Mouse (Mus musculus): ENCODE results near the gene Gm42742. TPM values are rescaled to one million over a fixed set of nuclear protein-coding genes. Genes with fewer than 3 reads are reported as not detected.

The Gm42742 gene
- polyA plus RNA-seq, 1 experiment from 2014 or later, result 41.9 TPM

DNA sequence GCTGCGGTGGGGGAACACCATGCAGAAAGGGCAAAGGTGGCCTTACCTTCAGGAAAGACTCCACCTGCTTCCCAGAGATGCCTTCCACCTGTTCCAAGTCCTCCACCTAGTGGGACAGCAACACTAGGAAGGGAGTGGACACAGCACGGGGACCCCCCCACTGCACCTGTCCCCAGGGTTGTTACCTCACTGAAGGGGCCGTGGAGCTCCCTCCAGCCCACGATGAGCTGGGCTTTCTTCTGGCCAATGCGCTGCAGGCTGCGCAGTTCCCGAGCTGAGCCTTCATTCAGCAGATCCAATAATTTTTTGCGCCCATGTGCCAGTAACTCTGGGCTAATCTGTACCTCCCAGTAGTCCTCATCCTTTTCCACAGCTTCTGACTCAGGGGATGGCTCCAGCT lies 7.0 kb upstream of the Gm42742 start:
- Histone ChIP-seq H3K36me3 (ENCODE audit: control insufficient read depth, insufficient read depth, low read length) (peaks cover 73% of the 10 kb centered on the region), H3K27ac (replicated peaks in 1 of 2; ENCODE audit: control insufficient read depth in 1 of 2, insufficient read depth in 1 of 2, low read depth in 2 of 2, low read length in 2 of 2) (peak overlapping the region; percentile 92 to 100), H3K4me1 (ENCODE audit: control insufficient read depth in 2 of 2, insufficient read depth in 2 of 2, low read length in 2 of 2) (peaks cover 19 to 28% of the 10 kb centered on the region in 2 experiments), H3K9ac (ENCODE audit: low read length) (peak overlapping the region; percentile 99), H3K4me3 (ENCODE audit: control insufficient read depth in 1 of 2, insufficient read depth in 1 of 2, low read depth in 1 of 2, low read length in 2 of 2) (peak overlapping the region; percentile 46 to 98), H3K9me3 (ENCODE audit: control insufficient read depth, low read length) (no peaks in the 10 kb centered on the region), H3K27me3 (ENCODE audit: control insufficient read depth, insufficient read depth, low read length) (no peaks in the 10 kb centered on the region), H3K4me2 (ENCODE audit: low read length) (peak overlapping the region; percentile 96)
- whole genome bisulfite sequencing, result 72% methylated on average over 8 of the region's 8 CpGs
- no peak for ATAC-seq (ENCODE audit: insufficient number of reproducible peaks, insufficient read depth, low FRiP score, low read depth)

DNA sequence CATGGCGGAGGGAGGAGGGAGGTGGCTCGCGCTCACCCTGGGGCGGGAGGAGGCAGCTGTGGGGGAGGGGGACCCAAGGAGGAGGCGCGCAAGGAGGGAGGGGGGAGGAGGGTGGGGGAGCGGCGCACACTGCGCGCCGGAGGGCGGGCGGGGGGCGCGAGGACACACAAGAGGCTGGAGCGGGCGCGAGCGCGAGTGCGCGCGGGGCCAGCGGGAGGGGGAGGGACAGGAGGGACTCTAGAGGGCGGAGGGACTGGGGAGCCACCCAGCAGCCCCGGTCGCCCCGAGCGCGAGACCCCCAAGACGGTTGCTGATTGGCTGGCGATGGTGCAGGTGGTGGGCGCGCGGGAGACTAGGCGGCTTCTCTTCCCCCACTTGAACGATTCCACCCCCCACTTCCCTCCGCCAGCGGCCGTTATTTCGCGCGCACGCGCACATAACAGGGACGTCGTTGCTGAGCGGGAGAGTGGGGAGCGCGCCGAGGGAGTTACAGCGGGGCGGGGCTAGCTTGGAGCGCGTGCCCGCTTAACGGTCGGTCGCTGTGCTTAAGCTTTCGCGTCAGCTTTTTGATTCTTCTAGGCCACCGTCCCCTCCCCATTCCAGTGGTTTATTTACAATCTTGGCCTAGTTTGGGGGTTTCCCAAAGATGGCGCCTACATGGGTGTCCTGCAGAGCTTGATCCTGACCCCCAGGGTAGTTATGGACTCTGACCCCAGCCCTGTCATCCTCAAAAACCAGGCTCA lies 6.3 kb upstream of the Gm42742 start, which contains the start of gene Maz:
Maz (minus strand) TSS at position 54 of the 743 bp plus-strand sequence.
- H3K27ac ChIP-seq (replicated peaks in 1 of 2; ENCODE audit: control insufficient read depth in 1 of 2, insufficient read depth in 1 of 2, low read depth in 2 of 2, low read length in 2 of 2), result peak within 1 kb of the TSS; percentile 92 to 100
- H3K4me2 ChIP-seq (ENCODE audit: low read length), result peak within 1 kb of the TSS; percentile 96
- peaks cover 19 to 35% of the 10 kb centered on the region in 2 experiments for H3K4me1 ChIP-seq (ENCODE audit: control insufficient read depth in 2 of 2, insufficient read depth in 2 of 2, low read length in 2 of 2)
- H3K4me3 ChIP-seq (ENCODE audit: control insufficient read depth in 1 of 2, insufficient read depth in 1 of 2, low read depth in 1 of 2, low read length in 2 of 2), result peak within 1 kb of the TSS; percentile 88 to 98
- peaks cover 73% of the 10 kb centered on the region for H3K36me3 ChIP-seq (ENCODE audit: control insufficient read depth, insufficient read depth, low read length)
- H3K9ac ChIP-seq (ENCODE audit: low read length), result peak within 1 kb of the TSS; percentile 99
- peak; percentile 91 for ATAC-seq (ENCODE audit: insufficient number of reproducible peaks, insufficient read depth, low FRiP score, low read depth)
- H3K27me3 ChIP-seq (ENCODE audit: control insufficient read depth, insufficient read depth, low read length), result no peaks in the 10 kb centered on the region
- 1% methylated on average over 45 of the region's 63 CpGs for WGBS
- no peaks in the 10 kb centered on the region for H3K9me3 ChIP-seq (ENCODE audit: control insufficient read depth, low read length)

DNA sequence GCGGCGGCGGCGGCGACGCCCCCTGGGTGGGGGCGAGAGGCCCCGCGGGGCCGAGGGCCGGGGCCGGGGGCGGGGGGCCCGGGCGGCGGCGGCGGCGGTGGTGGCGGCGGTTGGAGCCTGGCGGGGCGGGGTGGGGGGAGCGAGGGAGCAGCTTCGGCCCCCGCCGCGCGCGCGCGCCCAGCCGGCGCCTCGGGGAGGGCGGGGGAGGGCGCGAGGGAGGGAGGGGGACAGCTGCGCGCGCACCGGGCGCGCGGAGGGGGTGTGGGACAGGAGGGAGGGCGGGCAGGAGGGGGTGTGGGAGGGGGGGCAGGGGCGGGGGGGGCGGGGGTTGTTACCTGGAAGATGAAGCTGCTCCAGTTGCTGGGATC lies 5.7 kb upstream of the Gm42742 start:
- peaks cover 72% of the 10 kb centered on the region for H3K36me3 ChIP-seq (ENCODE audit: control insufficient read depth, insufficient read depth, low read length)
- no CpG with 5 or more reads among the region's 48 CpGs for WGBS

DNA sequence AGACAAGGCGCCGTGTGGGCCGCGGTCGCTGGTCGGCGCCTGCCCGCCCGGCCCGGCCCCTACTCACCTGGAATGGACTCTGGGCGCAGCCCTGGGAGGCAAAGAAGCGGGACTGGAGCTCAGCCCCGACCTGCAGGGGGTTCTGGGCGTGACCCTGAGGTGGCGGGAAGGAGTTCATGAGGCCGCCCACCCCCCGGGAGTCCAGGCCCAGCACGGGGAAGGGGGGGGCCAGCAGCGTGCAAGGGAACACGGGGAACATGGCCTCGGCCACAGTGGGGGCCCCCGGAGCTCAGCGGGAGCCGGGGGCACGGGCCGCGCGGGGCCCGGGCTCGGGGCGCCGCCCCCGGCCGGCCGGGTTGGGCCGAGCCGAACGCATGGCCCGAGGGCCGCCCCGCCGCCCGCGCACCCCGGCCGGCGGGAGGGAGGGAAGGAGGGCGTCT lies 5.3 kb upstream of the Gm42742 start:
- Histone ChIP-seq H3K27me3 (ENCODE audit: control insufficient read depth, insufficient read depth, low read length) (no peaks in the 10 kb centered on the region), H3K27ac (replicated peaks in 1 of 2; ENCODE audit: control insufficient read depth in 1 of 2, insufficient read depth in 1 of 2, low read depth in 2 of 2, low read length in 2 of 2) (peak overlapping the region; percentile 91 to 100), H3K4me1 (ENCODE audit: control insufficient read depth in 2 of 2, insufficient read depth in 2 of 2, low read length in 2 of 2) (peaks cover 23 to 45% of the 10 kb centered on the region in 2 experiments), H3K4me2 (ENCODE audit: low read length) (peak overlapping the region; percentile 96), H3K4me3 (ENCODE audit: control insufficient read depth in 1 of 2, insufficient read depth in 1 of 2, low read depth in 1 of 2, low read length in 2 of 2) (peak overlapping the region; percentile 88 to 98), H3K9me3 (ENCODE audit: control insufficient read depth, low read length) (no peaks in the 10 kb centered on the region), H3K36me3 (ENCODE audit: control insufficient read depth, insufficient read depth, low read length) (peaks cover 67% of the 10 kb centered on the region), H3K9ac (ENCODE audit: low read length) (peak overlapping the region; percentile 99)
- ATAC-seq (ENCODE audit: insufficient number of reproducible peaks, insufficient read depth, low FRiP score, low read depth), result peak; percentile 29
- under 1% methylated on average over 42 of the region's 48 CpGs for WGBS

More for the DNA sequence above, 5.7 kb upstream of the Gm42742 start:
- Histone ChIP-seq H3K4me2 (ENCODE audit: low read length) (peak overlapping the region; percentile 96), H3K9me3 (ENCODE audit: control insufficient read depth, low read length) (no peaks in the 10 kb centered on the region), H3K27me3 (ENCODE audit: control insufficient read depth, insufficient read depth, low read length) (no peaks in the 10 kb centered on the region), H3K27ac (replicated peaks in 1 of 2; ENCODE audit: control insufficient read depth in 1 of 2, insufficient read depth in 1 of 2, low read depth in 2 of 2, low read length in 2 of 2) (peak overlapping the region; percentile 91 to 100), H3K4me1 (ENCODE audit: control insufficient read depth in 2 of 2, insufficient read depth in 2 of 2, low read length in 2 of 2) (peaks cover 19 to 40% of the 10 kb centered on the region in 2 experiments), H3K9ac (ENCODE audit: low read length) (peak overlapping the region; percentile 99), H3K4me3 (ENCODE audit: control insufficient read depth in 1 of 2, insufficient read depth in 1 of 2, low read depth in 1 of 2, low read length in 2 of 2) (peak overlapping the region; percentile 88 to 98)
- no peak for ATAC-seq (ENCODE audit: insufficient number of reproducible peaks, insufficient read depth, low FRiP score, low read depth)

DNA sequence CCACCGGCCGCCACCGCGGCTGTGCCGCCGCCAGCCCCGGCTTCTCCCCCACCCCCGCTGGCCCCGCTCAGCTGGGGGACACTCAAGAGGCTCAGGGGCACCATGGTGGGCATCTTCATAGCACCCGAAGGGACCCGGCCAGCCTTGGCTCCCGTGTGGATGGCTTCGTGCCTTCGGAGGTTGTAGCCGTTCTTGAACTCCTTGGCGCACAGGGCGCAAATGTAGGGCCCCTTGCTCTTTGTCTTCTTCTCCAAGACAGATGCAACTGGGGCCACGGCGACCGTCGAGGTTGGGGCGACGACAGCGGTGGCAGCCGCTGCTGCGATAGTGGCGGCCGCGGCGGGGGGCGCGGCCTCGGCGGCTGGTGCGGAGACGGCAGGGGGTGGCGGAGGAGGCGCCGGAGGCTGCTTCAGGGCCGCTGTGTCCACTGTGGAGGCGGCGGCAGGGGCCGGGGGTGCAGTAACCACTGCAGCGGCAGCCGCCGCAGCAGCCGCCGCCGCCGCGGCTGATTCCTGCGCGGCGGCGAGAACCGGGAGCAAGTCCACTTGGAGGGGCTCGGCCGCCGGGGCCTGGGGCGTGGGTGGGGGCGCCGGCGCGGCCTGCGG lies 4.8 kb upstream of the Gm42742 start:
- Histone ChIP-seq H3K4me1 (ENCODE audit: control insufficient read depth in 2 of 2, insufficient read depth in 2 of 2, low read length in 2 of 2) (peaks cover 26 to 49% of the 10 kb centered on the region in 2 experiments), H3K9me3 (ENCODE audit: control insufficient read depth, low read length) (no peaks in the 10 kb centered on the region), H3K27me3 (ENCODE audit: control insufficient read depth, insufficient read depth, low read length) (no peaks in the 10 kb centered on the region), H3K9ac (ENCODE audit: low read length) (peak overlapping the region; percentile 99), H3K4me2 (ENCODE audit: low read length) (peak overlapping the region; percentile 96), H3K27ac (replicated peaks in 1 of 2; ENCODE audit: control insufficient read depth in 1 of 2, insufficient read depth in 1 of 2, low read depth in 2 of 2, low read length in 2 of 2) (peak overlapping the region; percentile 91 to 100), H3K4me3 (ENCODE audit: control insufficient read depth in 1 of 2, insufficient read depth in 1 of 2, low read depth in 1 of 2, low read length in 2 of 2) (peak overlapping the region; percentile 88 to 98), H3K36me3 (ENCODE audit: control insufficient read depth, insufficient read depth, low read length) (peaks cover 62% of the 10 kb centered on the region)
- under 1% methylated on average over 57 of the region's 65 CpGs for WGBS
- ATAC-seq (ENCODE audit: insufficient number of reproducible peaks, insufficient read depth, low FRiP score, low read depth), result no peak

DNA sequence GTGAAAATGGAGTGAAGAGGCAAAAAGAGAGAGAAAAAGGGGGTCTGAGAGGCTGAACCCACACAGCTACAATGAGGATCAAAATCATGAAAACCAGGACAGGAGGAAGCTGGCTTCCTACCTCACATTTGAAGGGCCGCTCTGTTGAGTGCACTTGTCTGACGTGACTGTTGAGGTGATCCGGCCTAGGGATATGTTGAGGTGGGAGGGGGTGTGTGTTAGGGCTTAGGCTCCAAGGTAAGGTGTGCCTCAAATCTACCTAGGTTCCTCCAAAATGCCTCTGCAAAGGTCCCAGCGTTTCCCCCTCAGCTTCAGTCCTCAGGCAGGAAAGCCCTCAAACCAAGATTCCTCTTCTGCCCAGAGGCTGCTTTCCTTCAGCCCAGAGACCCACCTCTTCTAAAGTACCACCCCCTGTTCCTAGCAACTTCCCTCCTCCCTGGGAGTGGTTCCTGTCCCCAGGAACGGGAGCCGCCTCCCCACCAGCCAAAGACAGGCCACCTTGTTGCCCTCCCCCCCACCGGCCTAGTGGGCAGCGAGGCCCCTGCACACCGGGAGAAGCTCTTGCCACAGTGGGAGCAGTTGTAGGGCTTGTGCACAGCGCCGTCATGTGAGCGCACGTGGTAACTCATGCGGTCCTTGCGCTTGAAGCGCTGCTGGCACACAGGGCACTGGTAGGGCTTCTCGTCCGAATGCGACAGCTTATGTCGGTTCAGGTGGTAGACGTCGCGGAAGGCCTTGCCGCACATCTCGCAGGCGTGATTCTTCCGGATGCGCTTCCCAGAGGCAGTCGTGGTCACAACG lies 4.1 kb upstream of the Gm42742 start:
- Histone ChIP-seq H3K9ac (ENCODE audit: low read length) (peak overlapping the region; percentile 99), H3K4me2 (ENCODE audit: low read length) (peak overlapping the region; percentile 96), H3K27ac (replicated peaks in 1 of 2; ENCODE audit: control insufficient read depth in 1 of 2, insufficient read depth in 1 of 2, low read depth in 2 of 2, low read length in 2 of 2) (peak overlapping the region; percentile 91 to 100), H3K9me3 (ENCODE audit: control insufficient read depth, low read length) (no peaks in the 10 kb centered on the region), H3K4me1 (ENCODE audit: control insufficient read depth in 2 of 2, insufficient read depth in 2 of 2, low read length in 2 of 2) (peaks cover 31 to 56% of the 10 kb centered on the region in 2 experiments), H3K27me3 (ENCODE audit: control insufficient read depth, insufficient read depth, low read length) (no peaks in the 10 kb centered on the region), H3K4me3 (ENCODE audit: control insufficient read depth in 1 of 2, insufficient read depth in 1 of 2, low read depth in 1 of 2, low read length in 2 of 2) (peak overlapping the region; percentile 88 to 98), H3K36me3 (ENCODE audit: control insufficient read depth, insufficient read depth, low read length) (peaks cover 55% of the 10 kb centered on the region)
- ATAC-seq (ENCODE audit: insufficient number of reproducible peaks, insufficient read depth, low FRiP score, low read depth), result peak; percentile 8
- WGBS, result under 1% methylated on average over 30 of the region's 30 CpGs
